Mouse (Mus musculus) spleen, adult 10 weeks (tissue): ENCODE results near the gene Mrpl20. TPM values are rescaled to one million over a fixed set of nuclear protein-coding genes. Genes with fewer than 3 reads are reported as not detected.

ENCODE experiments used
- polyA plus RNA-seq: library from polyadenylated mRNA; stranded (reverse); fragments of 350-450 nt; fragmentation: Illumina TruSeq; extraction: RNeasy Lipid Tissue Mini Kit (QIAGEN cat#74804); gene quantifications from one replicate; pipeline ENCODE4 v1.2.3, GENCODE M21; 2015; ENCODE audit warnings: low replicate concordance; ENCODE audit not compliant: insufficient read depth

The Mrpl20 gene
- polyA plus RNA-seq = 90.9 TPM

DNA sequence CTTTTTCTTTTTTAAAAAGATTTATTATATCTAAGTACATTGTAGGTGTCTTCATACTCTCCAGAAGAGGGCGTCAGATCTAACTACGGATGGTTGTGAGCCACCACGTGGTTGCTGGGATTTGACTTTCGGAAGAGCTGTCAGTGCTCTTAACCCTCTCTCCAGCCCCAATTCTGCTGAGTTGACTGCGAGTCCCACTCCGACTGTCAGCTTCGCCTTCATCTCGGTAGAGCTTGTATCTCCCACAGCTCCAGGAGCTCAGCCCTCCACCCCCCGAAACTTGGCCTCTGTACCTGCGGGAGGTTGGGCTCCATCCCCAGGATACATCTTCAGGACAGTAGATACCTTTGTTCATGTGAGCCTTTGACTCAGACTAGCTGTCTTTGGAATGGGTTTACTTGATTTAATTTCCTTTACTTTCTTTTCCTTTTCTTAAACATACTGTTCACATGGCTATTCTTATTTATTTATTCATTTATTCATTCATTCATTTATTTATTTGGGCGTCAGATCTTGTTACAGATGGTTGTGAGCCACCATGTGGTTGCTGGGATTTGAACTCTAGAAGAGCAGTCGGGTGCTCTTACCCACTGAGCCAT, at the start of gene Mrpl20:
Mrpl20 (plus strand) TSS at position 138 of the 599 bp plus-strand sequence.

DNA sequence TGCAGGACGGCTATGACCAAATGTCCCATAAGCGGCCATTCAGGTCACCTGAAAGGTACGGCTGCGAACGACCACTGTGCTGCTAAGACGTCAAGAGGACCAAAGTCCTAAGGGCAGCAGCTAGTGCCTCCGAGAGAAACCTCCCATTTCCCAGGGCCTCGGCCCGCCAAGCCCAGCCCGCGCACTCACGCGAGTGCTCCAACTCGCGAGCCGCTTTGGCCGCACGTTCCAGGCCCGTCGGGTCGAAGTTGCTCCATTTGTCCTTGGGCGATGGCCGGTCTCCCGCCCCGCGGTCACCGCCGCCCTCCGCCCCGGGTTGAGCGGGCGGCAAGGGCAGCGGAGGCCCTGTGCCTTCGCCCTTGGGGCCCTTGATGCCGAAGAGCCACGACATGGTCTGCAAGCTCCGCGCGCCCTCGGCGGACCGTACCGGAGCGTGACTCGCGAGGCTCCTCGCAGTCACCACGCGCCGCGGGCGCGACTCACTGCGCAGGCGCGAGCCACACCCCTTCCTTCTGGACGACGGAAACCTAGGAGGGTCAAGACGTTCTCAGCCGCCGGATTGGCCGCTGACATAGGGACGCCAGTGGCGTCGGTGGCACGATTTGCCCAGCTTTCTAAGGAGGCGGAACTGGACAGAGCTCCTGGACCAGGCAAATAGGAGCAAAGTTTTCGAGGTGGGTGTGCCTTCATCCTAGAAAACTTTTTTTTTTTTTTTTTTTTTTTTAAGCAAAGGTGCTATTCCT, 41.9 kb upstream of the Mrpl20 start, which contains the start of gene Atad3a:
Atad3a (minus strand) TSS at position 481 of the 743 bp plus-strand sequence.

DNA sequence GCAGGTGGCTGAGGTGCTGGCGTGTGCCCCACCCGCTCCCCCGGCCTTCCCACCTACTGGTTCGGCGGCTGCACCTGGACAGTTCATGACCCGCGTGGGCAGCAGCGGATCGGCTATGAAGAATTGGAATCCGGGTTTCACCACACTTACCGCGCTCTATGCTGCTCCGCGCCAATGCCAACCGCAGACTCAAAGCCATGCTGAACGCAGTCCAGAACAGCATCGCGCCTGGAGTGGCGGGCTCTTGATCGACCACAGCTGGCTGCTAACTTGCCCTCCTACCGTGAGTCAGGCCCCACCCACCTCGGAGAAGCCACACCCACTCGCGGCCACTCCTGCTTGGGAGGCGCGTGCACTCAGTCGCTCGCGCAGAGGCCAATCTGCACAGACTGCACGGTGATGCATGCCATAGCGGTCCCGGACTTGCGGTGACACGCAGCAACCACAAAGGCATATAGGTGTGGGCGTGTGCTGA, 28.4 kb upstream of the Mrpl20 start, which contains the start of gene Vwa1:
Vwa1 (minus strand) TSS at position 419 of the 475 bp plus-strand sequence.

DNA sequence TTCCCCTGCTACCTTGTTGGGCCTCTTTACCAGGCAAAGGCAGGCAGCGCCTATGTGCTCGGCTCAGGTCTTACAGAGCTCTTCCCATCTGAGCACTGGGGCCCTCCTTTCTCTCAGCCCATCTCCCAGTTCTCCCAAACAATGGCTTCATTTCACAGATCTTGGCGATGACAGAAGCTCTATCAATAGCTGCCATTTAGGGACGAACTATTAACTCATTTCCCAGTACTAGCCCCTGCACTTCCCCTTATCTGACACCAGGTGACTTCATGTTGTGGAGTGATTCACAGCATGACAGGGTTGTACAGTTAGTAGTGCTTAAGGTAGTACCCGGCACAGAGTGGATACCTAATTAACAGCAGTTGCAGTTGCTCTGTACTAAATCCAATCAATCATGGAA, 16.9 kb upstream of the Mrpl20 start, which contains the start of gene Tmem88b:
Tmem88b (minus strand) TSS at position 56 of the 400 bp plus-strand sequence.

DNA sequence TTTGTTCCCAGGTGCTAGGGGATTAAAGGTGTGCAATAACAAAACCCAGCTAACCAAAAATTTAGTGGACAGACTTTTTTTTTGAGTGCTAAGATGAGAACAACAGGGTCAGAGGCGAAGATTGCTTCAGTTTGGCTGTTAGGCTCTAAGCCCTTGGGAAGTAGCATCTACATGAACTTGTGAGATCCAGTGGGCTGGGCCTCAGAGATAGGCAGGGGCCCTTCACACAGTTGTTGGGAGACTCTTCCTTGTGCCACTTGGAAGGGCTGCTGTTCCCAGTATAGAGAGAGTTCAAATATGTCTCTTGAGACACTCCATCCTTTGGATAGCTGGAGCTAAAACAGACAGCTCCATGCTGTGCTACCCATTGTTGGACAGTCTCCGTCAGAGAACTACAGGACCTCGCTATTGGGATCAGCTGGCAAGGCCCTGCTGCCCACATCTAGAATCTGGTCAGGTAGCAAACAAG, 12.6 kb upstream of the Mrpl20 start, which contains the start of gene Ankrd65:
Ankrd65 (plus strand) TSS at position 419 of the 469 bp plus-strand sequence.

DNA sequence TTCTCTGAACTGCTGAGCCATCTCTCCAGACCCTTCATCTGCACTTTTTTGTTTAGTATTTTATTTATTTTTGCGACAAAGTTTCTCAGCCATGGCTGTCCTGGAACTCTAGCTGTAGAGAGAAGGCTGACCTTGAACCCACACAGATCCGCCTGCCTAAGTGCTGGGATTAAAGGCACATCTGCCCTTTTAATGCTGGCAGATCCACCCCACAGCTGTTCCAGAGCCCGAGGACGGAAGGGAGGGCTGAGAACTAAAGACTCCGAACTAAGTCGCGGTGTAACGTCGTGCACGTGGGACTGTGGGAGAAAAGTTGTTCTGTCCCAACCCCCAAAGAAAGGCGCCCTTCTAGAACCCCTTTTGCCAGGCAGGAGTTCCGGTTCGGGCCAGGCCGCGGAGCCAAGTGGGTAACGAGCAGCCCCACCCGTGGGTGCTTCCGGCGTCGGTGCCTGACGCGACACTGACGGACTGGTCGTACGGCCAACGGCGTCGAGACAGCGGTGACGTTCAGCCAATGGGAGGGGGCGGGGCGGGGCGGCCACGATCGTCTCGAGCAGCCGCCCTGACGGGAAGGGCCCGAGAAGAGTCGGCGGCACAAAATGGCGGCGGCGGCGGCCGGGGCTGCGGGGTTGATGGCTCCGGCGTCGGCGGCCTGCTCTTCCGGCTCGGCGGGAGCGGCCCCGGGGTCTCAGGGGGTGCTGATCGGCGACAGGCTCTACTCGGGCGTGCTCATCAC, 9.4 kb downstream of the Mrpl20 start, which contains the start of gene Ccnl2:
Ccnl2 (plus strand) TSS at position 561 of the 736 bp plus-strand sequence.

DNA sequence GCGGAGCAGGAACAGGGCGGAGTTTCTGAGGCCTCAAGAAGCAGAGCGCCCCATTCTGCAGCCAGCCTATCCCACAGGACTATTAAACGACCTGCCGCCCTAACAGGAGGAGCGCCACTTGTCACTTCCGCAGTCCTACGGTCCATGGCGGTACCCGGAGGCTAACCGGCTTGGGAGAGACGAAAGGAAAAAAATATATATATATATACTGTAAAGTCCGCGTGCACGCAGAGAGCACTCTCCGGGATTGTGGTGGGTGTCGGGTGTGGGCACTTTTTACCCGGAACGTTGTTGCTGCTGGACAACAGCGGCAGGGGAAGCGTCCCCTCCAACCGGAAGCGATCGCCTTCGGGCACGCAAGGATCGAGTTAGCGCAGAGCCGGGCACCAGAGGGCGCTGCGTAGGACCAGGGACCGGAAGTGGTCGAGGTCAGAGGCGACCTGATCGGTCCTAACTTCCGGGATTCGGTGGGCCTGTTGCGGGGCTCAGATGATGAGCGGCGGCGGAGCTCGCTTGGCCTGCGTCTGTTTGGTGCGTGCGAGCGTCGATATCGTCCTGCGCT, 28.6 kb downstream of the Mrpl20 start, which contains the start of gene Aurkaip1:
Aurkaip1 (plus strand) TSS at position 68 of the 562 bp plus-strand sequence.

DNA sequence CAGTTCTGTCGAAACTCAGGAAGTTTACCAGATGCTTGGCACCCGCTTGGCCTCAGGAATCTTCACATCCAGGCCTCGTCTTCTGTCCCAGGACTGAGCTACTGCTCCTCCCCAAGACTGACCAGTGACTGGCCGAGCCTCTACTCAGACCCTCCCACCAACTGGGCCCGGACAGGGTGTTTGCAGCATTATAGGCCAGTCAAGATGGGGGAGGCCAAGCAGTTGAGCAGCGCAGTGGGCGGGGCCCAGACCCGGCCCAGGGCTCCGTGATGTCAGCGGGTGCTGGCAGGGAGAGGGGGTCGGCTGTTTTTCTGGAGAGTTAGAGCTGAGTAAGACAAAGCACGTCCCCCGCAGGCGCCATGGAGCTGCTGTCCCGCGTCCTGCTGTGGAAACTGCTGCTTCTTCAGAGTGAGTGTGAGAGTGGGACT, 36.8 kb downstream of the Mrpl20 start, which contains the start of gene Mxra8:
Mxra8 (plus strand) TSS at position 198 of the 428 bp plus-strand sequence.

DNA sequence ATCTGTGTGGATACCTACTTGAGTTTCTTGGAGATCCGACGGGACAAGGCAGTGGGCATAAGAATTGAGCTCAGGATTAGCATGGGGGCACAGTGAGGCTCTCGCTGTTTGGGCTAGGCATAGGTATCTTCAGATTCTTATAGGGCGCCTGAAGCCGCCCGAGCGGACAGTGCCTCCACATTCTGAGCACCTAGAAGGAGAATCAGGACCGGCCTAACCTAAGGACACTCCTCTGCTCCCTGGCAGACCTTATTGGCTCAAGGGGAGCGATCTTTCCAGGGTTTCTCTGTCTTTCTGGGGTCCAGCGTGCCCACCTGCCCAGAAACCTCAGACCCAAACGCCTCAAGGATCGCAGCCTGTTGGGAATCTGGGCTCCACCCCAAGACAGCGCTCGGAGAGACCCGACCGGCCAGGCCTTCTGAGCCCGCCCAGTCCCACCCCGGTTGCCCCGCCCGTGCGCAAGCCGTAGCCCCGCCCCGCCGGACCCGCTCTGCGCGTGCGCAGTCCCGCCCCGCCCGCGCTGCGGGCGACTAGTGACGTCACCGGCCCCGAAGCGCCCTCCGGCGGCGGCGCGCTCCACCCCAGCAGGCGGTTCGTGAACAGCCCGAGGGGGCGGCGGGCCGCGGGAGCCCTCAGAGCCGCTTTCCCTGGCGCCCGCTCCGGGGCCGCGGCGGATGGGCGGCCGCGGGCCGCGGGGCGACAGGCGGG, 44.3 kb downstream of the Mrpl20 start, which contains the start of gene Dvl1:
Dvl1 (plus strand) TSS at position 532 of the 708 bp plus-strand sequence.

Other genes starting within 250 kb of the Mrpl20 start
- gene Nadk, start 240.5 kb upstream of the Mrpl20 start, polyA plus RNA-seq = 93.5 TPM
- 17.5 TPM for gene Slc35e2, start 201.5 kb upstream of the Mrpl20 start, polyA plus RNA-seq
- 181 TPM for gene Cdk11b, start 178.0 kb upstream of the Mrpl20 start, polyA plus RNA-seq
- gene Gm10563, start 157.5 kb upstream of the Mrpl20 start, polyA plus RNA-seq = not detected
- 16.7 TPM for gene Mmp23, start 149.5 kb upstream of the Mrpl20 start, polyA plus RNA-seq
- gene Mib2, start 133.7 kb upstream of the Mrpl20 start, polyA plus RNA-seq = 9.6 TPM
- gene Fndc10, start 108.5 kb upstream of the Mrpl20 start, polyA plus RNA-seq = 2.5 TPM
- gene Ssu72, start 98.1 kb upstream of the Mrpl20 start, polyA plus RNA-seq = 94.7 TPM
- gene Tmem240, start 68.1 kb upstream of the Mrpl20 start, polyA plus RNA-seq = 0.23 TPM
- 36.8 TPM for gene Atad3a, start 41.8 kb upstream of the Mrpl20 start, polyA plus RNA-seq
- gene Vwa1, start 28.2 kb upstream of the Mrpl20 start, polyA plus RNA-seq = 4.0 TPM
- 0.36 TPM for gene Tmem88b, start 17.0 kb upstream of the Mrpl20 start, polyA plus RNA-seq
- not detected for gene Ankrd65, start 12.4 kb upstream of the Mrpl20 start, polyA plus RNA-seq
- gene Ccnl2, start 9.6 kb downstream of the Mrpl20 start, polyA plus RNA-seq = 184 TPM
- gene Aurkaip1, start 28.4 kb downstream of the Mrpl20 start, polyA plus RNA-seq = 43.8 TPM
- 84.4 TPM for gene Mxra8, start 36.8 kb downstream of the Mrpl20 start, polyA plus RNA-seq
- 13.7 TPM for gene Dvl1, start 44.5 kb downstream of the Mrpl20 start, polyA plus RNA-seq
- gene Tas1r3, start 60.5 kb downstream of the Mrpl20 start, polyA plus RNA-seq = 0.52 TPM
- gene Cptp, start 66.6 kb downstream of the Mrpl20 start, polyA plus RNA-seq = 5.6 TPM
- gene Ints11, start 66.7 kb downstream of the Mrpl20 start, polyA plus RNA-seq = 31.0 TPM
- gene Pusl1, start 88.9 kb downstream of the Mrpl20 start, polyA plus RNA-seq = 12.9 TPM
- 11.1 TPM for gene Acap3, start 88.9 kb downstream of the Mrpl20 start, polyA plus RNA-seq
- 75.5 TPM for gene Ube2j2, start 141.0 kb downstream of the Mrpl20 start, polyA plus RNA-seq
- 14.8 TPM for gene C1qtnf12, start 159.4 kb downstream of the Mrpl20 start, polyA plus RNA-seq
- gene B3galt6, start 189.8 kb downstream of the Mrpl20 start, polyA plus RNA-seq = 4.0 TPM
- gene Sdf4, start 190.0 kb downstream of the Mrpl20 start, polyA plus RNA-seq = 176 TPM
- 11.0 TPM for gene Tnfrsf4, start 211.0 kb downstream of the Mrpl20 start, polyA plus RNA-seq
- gene Tnfrsf18, start 223.3 kb downstream of the Mrpl20 start, polyA plus RNA-seq = 10.7 TPM